Comparison of ENCODE assay signal across 16 mouse cellular contexts in genomic region chr10:117496064-117497011, GRCm38 (mm10).
A peak's percentile ranks its signal among the peaks of the same experiment; 100 is the strongest.
DNase-seq lines count a peak whose midpoint lies in the region; ATAC-seq lines count a peak whose summit lies in the region.
"Had no signal": no experiment of that assay in that cellular context is flagged by ENCODE, and none has a peak within 500 bp of the region (broad histone marks: within the 10 kb centered on the region; RNA-seq: fewer than 3 reads in every experiment).

No protein-coding gene starts in this region.

- no peak overlapping the region for H3K27ac ChIP-seq in hindbrain, embryonic 15.5 days (replicated peaks)
- no peak overlapping the region for H3K27ac ChIP-seq in hindbrain, embryonic 12.5 days
- no peak overlapping the region for H3K27ac ChIP-seq in forebrain, embryonic 10.5 days
- H3K27ac ChIP-seq in neural tube, embryonic 12.5 days = no peak overlapping the region
- H3K27ac ChIP-seq: embryonic facial prominence, embryonic 12.5 days had no signal

- H3K9ac ChIP-seq in hindbrain, embryonic 15.5 days = no peak overlapping the region
- no peak overlapping the region for H3K9ac ChIP-seq in hindbrain, embryonic 12.5 days
- no peak overlapping the region for H3K9ac ChIP-seq in neural tube, embryonic 12.5 days
- H3K9ac ChIP-seq: embryonic facial prominence, embryonic 12.5 days had no signal

- WGBS in hindbrain, embryonic 15.5 days = 57% methylated on average over 21 of the region's 21 CpGs
- WGBS in hindbrain, embryonic 12.5 days = 69% methylated on average over 21 of the region's 21 CpGs
- WGBS in forebrain, embryonic 10.5 days = 76% methylated on average over 21 of the region's 21 CpGs
- 55% methylated on average over 21 of the region's 21 CpGs for WGBS in neural tube, embryonic 12.5 days

- no peak overlapping the region for H3K4me3 ChIP-seq in hindbrain, embryonic 15.5 days
- no peak overlapping the region for H3K4me3 ChIP-seq in hindbrain, embryonic 12.5 days
- no peak overlapping the region for H3K4me3 ChIP-seq in forebrain, embryonic 10.5 days
- no peak overlapping the region for H3K4me3 ChIP-seq in neural tube, embryonic 12.5 days
- H3K4me3 ChIP-seq: embryonic facial prominence, embryonic 12.5 days had no signal

- ATAC-seq in hindbrain, embryonic 15.5 days (ENCODE audit: low FRiP score, low read depth) = peak; percentile 48; the same call in 1 of the 2 replicates
- ATAC-seq in hindbrain, embryonic 12.5 days (ENCODE audit: low FRiP score) = no peak
- ATAC-seq in neural tube, embryonic 12.5 days (ENCODE audit: low FRiP score, low read depth) = peak; percentile 75; the same call in 1 of the 2 replicates
- no peak for ATAC-seq in erythroblast, adult 5-6 weeks (replicated peaks; ENCODE audit: low FRiP score, poor library complexity, severe bottlenecking)
- ATAC-seq: intestine, embryonic 16.5 days had no signal

- no peaks in the 10 kb centered on the region for H3K9me3 ChIP-seq in hindbrain, embryonic 15.5 days
- no peaks in the 10 kb centered on the region for H3K9me3 ChIP-seq in hindbrain, embryonic 12.5 days (replicated peaks)
- no peaks in the 10 kb centered on the region for H3K9me3 ChIP-seq in forebrain, embryonic 10.5 days
- H3K9me3 ChIP-seq in neural tube, embryonic 12.5 days = no peaks in the 10 kb centered on the region
- H3K9me3 ChIP-seq: embryonic facial prominence, embryonic 12.5 days had no signal

- DNase-seq in ES-CJ7 (ENCODE audit: low read depth, low spot score) = peak; percentile 30
- DNase-seq in forebrain, embryonic 10.5 days (ENCODE audit: extremely low spot score, low spot score) = peak; percentile 31
- no peak for DNase-seq in adrenal gland, postnatal 25 days
- DNase-seq: adrenal gland, postnatal 14 days; cerebellum, postnatal 14 days; gastrocnemius, postnatal 10 days; heart, postnatal 10 days; lung, postnatal 14 days; spleen, adult 18-20 months; thymus, postnatal 25 days had no signal

- no peaks in the 10 kb centered on the region for H3K27me3 ChIP-seq in hindbrain, embryonic 15.5 days
- H3K27me3 ChIP-seq in hindbrain, embryonic 12.5 days = peaks cover 3% of the 10 kb centered on the region; the same call in 1 of the 2 replicates
- peaks cover 18% of the 10 kb centered on the region for H3K27me3 ChIP-seq in forebrain, embryonic 10.5 days (ENCODE audit: poor library complexity, severe bottlenecking)
- H3K27me3 ChIP-seq in neural tube, embryonic 12.5 days (replicated peaks) = no peaks in the 10 kb centered on the region
- H3K27me3 ChIP-seq: embryonic facial prominence, embryonic 12.5 days had no signal

- no peaks in the 10 kb centered on the region for H3K4me1 ChIP-seq in hindbrain, embryonic 15.5 days (replicated peaks)
- H3K4me1 ChIP-seq in hindbrain, embryonic 12.5 days = no peaks in the 10 kb centered on the region
- peaks cover 24% of the 10 kb centered on the region for H3K4me1 ChIP-seq in forebrain, embryonic 10.5 days
- no peaks in the 10 kb centered on the region for H3K4me1 ChIP-seq in neural tube, embryonic 12.5 days

- H3K36me3 ChIP-seq in hindbrain, embryonic 15.5 days = no peaks in the 10 kb centered on the region
- H3K36me3 ChIP-seq in hindbrain, embryonic 12.5 days = no peaks in the 10 kb centered on the region
- no peaks in the 10 kb centered on the region for H3K36me3 ChIP-seq in forebrain, embryonic 10.5 days (replicated peaks)
- H3K36me3 ChIP-seq in neural tube, embryonic 12.5 days = no peaks in the 10 kb centered on the region
- H3K36me3 ChIP-seq: embryonic facial prominence, embryonic 12.5 days had no signal

- H3K4me2 ChIP-seq in hindbrain, embryonic 15.5 days = 0 out of 2 replicates have a peak overlapping the region, but pooled peaks have one; percentile 11
- no peak overlapping the region for H3K4me2 ChIP-seq in hindbrain, embryonic 12.5 days (replicated peaks)
- no peak overlapping the region for H3K4me2 ChIP-seq in neural tube, embryonic 12.5 days (replicated peaks)
- H3K4me2 ChIP-seq: embryonic facial prominence, embryonic 12.5 days had no signal

Comparison
In these comparisons a context has a peak if more than half of its experiments do, and no peak if none do; other contexts are left out.
1. ATAC-seq: peak in hindbrain, embryonic 15.5 days (single experiment) and neural tube, embryonic 12.5 days (single experiment); none in hindbrain, embryonic 12.5 days (single experiment) and erythroblast, adult 5-6 weeks (single experiment).